Mouse (Mus musculus) heart, postnatal 10 days (tissue): ENCODE data around the gene Dok7. TPM values are rescaled to one million over a fixed set of nuclear protein-coding genes. Genes with fewer than 3 reads are reported as not detected.

Experiments
- DNase-seq, 2 experiments: peaks; one replicate each; pipeline ENCODE4 v3.0.0; 2021
- intact Hi-C: fragments of 180-260 bp; cut with DNase I; formaldehyde crosslinking; loops from one replicate; pipeline ENCODE4 v1.15.1; 2025
- microRNA-seq, 2 experiments: library from miRNA; unstranded; fragments of <30 nt; microRNA quantifications; one replicate each; pipeline ENCODE4 v1.2.0; 2022
- total RNA-seq, 2 experiments: library from RNA; stranded (reverse); gene quantifications; 2 replicates each; pipeline ENCODE4 v1.2.3; 2021

Gene Dok7
- total RNA-seq, 2 experiments from 2014 or later = 32.3 to 52.6 TPM

- DNase-seq = no peak
- intact Hi-C loops = no loop called here
Observed at GRCm38 (mm10) chr5:35105922-35106298, 49.3 kb downstream of the Dok7 start.

- DNase-seq = no peak
- intact Hi-C loops = no loop called here
Observed at GRCm38 (mm10) chr5:35112444-35112843, 55.9 kb downstream of the Dok7 start.

DNA sequence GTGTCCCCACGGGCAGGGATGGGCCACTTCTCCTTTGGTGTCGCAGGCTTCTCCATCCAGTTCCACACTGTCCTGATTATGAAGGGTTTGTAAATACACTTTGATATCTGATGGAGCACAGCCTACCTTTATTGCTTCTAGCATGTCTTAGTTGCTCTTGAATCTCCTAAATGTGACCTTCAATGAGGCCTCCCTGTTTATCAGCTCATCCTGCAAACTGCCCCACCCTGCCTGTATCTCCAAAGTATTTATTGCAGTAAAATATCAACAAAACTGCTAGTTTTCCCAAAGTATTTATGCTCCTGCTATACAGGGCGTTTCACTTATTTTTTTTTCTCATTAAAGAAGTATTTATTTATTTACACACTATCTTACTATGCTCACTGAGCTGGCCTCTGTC lies 59.4 kb downstream of the Dok7 start:
- intact Hi-C loops = no loop called here
- DNase-seq = no peak

GRCm38 (mm10) chr5:35117633-35118032 lies 61.1 kb downstream of the Dok7 start:
- intact Hi-C loops = no loop called here
- no peak for DNase-seq

DNA sequence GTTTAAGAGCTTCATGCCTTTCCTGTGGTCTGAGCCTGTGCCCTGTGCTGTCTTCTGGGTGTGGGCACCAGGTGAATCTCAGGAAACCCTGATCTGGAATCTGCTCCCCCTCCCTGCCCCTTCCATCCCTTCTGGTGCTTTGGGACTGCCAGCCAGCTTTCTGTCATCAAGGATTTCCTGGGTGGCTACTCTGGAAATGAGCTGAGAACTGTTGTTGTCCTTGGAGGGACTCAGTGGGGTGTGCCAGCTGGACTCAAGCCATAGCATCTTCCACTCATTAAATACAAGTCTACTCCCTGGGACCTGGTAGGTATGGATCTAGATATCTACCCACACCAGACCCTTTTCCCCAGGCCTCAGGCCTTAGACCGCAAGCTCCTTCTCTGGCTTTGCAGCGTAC lies 61.9 kb downstream of the Dok7 start:
- peak; percentile 28 to 31 for DNase-seq

GRCm38 (mm10) chr5:35120024-35120423 lies 63.5 kb downstream of the Dok7 start:
- intact Hi-C loops = no loop called here
- no peak for DNase-seq

More for the DNA sequence above, 61.9 kb downstream of the Dok7 start:
- intact Hi-C loops = no loop called here

GRCm38 (mm10) chr5:35129208-35129607 lies 72.6 kb downstream of the Dok7 start:
- intact Hi-C loops = no loop called here
- no peak for DNase-seq

DNA sequence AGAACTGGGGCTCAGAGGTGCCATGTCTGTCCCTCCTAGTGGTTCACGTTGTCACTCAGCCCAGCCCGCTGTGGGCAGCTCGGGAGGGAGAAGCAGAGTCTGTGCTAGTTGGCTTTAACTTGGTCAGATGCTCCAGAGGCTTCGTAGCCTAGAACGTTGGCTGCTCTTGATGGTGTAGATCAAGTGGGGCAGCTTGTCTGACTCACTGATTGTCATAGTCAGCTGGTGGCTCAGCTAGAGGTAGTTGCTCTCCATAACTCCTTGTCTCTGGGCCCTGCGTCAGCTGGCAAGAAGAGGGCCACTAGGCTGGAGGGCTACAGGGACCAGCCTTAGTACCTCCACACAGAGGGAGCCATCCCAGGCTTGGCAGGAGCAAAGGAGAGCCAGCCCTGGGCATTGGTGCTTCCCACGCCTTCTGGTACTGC lies 73.2 kb downstream of the Dok7 start:
- intact Hi-C loops = no loop called here
- no peak for DNase-seq

- intact Hi-C loops = no loop called here
- DNase-seq = no peak
Observed at GRCm38 (mm10) chr5:35131237-35131636, 74.7 kb downstream of the Dok7 start.

DNA sequence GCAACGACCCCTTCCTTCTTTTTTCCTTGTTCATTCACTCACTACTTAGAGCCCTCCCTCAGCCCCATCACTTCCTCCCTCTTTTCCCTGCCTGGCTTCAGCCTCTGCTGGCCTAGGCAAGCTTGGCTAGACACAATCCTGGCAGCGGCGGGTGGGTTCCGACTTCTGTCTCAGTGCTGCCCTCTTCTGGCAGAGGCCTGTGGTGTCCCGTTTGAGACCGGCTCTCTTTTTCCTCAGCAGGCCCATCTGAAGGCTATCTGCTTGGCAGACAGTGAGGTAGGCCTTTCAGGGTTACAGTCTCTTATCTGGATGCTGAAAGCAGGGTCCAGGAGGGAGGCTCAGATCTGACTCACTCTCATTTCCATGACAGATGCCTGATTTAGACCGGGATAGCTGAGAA lies 75.2 kb downstream of the Dok7 start:
- intact Hi-C loops = no loop called here
- peak; percentile 91 to 95 for DNase-seq

DNA sequence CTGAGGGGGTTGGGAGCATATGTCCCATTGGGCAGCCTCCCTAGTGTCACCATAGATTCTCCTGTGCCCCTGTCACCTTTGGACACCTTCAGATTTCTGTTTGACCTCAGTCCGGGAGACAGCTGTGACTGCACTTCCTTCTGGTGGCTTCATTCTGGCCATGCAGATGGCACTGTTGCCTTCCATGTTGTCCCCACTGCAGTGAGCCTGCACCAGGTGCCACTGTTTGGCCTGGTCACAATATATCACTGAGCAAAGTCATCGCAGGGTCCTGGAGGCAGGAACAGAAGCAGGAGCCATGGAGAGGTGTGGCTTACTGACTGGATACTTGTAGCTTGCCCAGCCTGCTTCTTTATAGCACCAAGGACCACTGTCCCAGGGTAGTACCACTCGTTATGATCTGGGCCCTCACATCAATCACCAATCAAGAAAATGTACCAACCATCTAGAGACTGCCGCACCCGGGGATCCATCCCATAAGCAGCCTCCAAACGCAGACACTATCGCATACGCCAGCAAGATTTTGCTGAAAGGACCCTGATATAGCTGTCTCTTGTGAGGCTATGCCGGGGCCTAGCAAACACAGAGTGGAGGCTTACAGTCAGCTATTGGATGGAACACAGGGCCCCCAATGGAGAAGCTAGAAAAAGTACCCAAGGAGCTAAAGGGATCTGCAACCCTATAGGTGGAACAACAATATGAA lies 75.9 kb downstream of the Dok7 start:
- intact Hi-C loops = no loop called here
- DNase-seq = no peak

GRCm38 (mm10) chr5:35133468-35133867 lies 76.9 kb downstream of the Dok7 start:
- intact Hi-C loops = no loop called here
- DNase-seq = no peak

DNA sequence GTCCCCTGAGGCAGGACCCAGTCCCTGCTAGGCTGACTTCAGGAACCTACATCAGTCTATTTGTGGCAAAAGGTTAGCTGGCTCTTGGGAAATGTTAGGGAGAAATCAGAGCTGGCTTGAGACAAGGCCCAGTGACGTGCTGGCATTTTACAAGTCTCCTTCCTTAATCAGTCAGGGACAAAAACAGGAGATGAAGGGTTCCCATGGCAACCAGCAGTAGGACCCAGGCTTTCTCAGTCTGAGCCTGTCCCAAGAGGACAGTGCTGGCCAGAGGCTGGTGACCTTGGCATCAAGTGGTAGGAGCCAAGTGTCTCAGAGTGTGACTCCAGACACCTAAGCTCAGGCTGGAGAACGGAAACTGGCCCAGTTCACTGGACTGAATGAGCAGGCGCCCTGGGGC lies 77.7 kb downstream of the Dok7 start:
- DNase-seq = no peak
- intact Hi-C loops = no loop called here

- intact Hi-C loops = no loop called here
- DNase-seq = no peak
Observed at GRCm38 (mm10) chr5:35135903-35136302, 79.3 kb downstream of the Dok7 start.

Small RNA genes lying within 50 kb of the gene (microRNA-seq; reads per million reads assigned to microRNA genes)
- 6.6 to 12.2 reads per million in 2 experiments for gene Mir3097

Other genes starting within 250 kb of the Dok7 start
- under 1 TPM; 0.25 to 0.62 TPM for gene Msantd1, start 148.8 kb upstream of the Dok7 start, total RNA-seq
- gene Rgs12, start 107.3 kb upstream of the Dok7 start, total RNA-seq = 10 to 100 TPM; 32.5 to 36.5 TPM
- 1 to 10 TPM; 1.1 TPM for gene Hgfac, start 15.3 kb upstream of the Dok7 start, total RNA-seq
- gene Lrpap1, start 49.0 kb downstream of the Dok7 start, total RNA-seq = 10 to 100 TPM; 52.6 to 58.3 TPM
- gene Adra2c, start 221.6 kb downstream of the Dok7 start, total RNA-seq = under 1 TPM; 0.30 to 0.43 TPM